Mouse (Mus musculus) layer of hippocampus, postnatal 14 days (tissue): ENCODE data around the gene Spn. TPM values are rescaled to one million over a fixed set of nuclear protein-coding genes. Genes with fewer than 3 reads are reported as not detected.

Experiments used
- DNase-seq, 2 experiments: peaks; one replicate each; pipeline ENCODE4 v3.0.0; 2021 to 2022; ENCODE audit warnings: low spot score in 2 of 2, mixed read lengths in 1 of 2
- total RNA-seq, 2 experiments: library from RNA; stranded (reverse); gene quantifications; 2 replicates each; pipeline ENCODE4 v1.2.3; 2021

Spn gene
- total RNA-seq, 2 experiments from 2014 or later = 0.65 to 0.95 TPM

DNA sequence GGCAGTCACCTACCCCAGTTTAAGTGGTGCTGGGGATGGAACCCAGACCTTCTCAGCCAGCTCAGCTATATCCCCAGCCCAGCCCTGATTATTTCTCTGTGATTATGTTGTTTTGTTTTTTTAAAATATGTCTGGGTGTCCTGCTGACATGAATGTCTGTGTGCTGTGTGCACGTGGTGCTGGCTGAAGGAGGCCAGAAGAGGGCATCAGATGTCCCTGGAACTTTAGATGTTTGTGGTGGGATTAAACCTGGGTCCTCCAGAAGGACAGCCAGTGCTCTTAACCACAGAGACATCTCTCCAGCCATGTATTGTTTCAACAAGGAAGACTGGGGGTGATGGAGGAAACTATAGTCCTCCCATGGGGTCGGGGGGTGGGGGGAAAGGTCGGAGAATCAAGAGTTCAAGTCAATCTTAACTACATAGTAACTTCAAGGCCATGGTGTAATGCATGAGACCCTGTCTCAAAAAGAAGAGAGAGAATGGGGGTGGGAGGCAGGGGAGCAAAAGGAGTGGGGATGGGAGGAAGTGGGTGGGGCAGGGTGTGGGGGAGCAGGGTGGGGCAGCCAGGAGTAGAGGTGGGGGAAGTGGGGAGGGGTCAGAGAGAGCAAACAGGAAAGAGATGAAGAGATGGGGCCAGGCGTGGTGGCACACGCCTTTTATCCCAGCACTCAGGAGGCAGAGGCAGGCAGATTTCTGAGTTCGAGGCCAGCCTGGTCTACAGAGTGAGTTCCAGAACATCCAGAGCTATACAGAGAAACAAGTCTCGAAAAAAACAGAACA lies 3.2 kb upstream of the Spn start:
- DNase-seq = no peak

DNA sequence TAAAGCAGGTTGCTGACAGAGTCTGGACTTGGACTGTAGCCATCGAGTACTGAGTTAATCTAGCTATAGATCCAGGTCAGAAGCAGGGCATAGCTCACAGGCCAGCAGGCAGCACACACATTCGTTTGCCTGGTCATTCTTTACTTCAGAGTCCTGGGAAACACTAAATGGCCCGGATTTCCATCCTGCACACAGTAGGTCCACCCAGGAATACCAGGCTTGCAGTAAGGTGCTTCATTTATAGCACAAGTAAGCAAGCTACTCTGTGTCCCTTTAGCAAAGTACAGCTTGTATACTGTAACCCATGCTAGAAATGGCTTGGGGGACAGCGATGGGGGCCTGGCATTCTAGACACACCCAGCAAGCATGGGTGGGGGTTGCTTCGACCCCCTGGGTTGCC lies 1.9 kb upstream of the Spn start:
- DNase-seq = no peak

DNA sequence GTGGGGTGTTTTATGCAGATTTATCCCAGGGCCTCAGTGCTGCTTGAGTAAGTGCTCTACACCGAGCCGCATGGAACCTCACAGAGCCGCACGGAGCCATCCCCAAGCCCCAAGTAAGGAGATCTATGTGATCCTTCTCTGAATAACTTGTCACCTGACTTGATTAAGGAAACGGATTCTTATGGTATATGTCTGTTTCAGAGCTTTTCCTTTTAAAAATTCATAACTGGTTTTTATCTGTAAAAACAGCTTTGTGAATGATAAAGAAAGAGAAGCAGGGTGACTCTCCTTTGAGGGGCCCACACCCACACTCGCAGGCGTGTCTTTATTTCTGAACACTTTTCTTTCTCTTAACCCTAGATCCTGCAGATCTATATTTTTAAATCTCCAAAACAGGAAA lies 1.5 kb upstream of the Spn start:
- no peak for DNase-seq

DNA sequence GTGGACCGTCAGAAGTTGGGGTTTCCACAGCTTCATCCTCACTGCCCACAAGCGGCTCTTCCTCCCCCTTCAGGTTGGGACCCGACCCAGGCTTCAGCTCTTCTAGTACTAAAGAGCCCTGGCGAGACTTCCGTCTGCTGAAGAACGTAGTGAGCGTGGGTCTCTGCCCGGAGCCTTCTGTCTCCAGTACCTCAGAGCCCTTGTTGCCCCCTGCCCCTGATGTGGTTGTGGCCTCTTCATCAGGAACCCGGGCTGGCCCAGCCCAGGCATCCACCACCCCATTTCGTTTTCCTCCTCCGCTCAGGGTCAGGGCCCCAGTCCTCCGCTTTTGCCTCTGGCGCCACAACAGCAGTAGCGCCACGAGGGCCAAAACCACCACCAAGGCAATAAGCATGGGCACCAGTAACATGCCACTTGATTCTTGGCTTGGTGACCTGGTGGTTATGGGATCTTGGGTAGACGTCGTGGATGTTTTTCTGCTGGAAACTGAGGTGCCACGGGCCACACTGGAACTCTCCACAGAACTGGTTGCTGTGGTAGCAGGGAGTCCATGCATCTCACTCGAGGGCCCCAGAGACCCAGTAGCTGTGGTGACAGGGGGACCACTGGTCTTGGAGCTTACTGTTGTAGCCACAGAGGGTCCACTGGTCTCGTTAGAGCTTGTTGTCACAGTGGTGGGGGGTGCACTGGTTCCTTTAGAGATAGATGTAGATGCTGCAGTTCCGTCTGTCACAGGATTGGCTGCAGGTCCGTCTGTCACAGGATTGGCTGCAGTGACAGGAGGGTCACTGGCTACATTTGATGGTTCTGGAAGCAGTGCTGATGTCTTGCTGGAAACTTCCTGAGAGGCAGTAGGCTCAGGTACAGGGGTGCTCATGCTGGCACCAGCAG lies 1.2 kb downstream of the Spn start:
- no peak for DNase-seq

DNA sequence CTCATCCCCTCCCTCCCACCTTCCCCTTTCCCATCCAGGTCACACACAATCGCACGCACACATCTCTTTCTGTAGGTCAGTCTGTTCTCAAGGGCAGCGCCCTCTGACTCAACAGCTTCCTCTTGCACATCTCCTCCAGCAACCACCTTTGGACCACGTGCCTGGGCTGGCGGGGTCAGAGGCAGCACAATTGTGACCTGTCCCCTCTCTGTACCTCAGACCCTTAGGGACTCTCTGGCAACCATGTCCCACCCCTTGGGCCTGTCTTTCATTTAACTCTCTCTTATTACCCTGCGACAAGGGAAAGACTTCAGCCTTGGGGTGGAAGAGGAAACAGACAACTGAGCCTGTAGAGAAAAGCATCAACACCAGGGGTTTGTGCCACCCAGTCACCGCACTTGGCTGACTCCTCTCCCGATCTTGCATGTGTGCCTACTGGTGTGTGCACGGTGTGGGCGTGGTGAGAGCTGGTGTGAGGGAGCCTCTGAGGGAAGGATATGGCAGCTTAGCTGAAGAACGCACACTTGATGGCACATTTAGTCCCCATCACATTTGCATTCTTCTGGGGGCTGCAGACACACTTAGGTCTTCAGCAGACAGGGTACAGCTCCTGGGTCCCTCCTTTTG lies 2.7 kb downstream of the Spn start:
- no peak for DNase-seq

DNA sequence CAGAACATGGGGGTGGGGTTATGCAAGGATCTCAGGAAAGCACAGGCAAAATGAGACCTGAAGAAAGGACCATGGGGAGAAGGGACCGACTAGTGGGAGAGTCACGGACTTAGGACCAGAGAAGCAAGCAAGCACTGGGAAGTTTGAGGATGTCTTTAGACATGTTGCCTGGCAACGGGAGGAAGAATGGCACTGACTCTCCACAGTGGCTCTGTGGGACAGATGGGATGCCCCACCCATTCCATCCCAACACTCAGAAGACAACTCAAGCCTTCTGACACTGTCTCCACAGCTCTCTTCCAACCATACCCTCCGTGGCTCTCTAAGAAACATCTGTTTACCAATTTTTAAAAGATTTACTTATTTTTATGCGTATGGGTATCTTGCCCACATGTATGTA lies 4.5 kb downstream of the Spn start:
- DNase-seq = no peak

DNA sequence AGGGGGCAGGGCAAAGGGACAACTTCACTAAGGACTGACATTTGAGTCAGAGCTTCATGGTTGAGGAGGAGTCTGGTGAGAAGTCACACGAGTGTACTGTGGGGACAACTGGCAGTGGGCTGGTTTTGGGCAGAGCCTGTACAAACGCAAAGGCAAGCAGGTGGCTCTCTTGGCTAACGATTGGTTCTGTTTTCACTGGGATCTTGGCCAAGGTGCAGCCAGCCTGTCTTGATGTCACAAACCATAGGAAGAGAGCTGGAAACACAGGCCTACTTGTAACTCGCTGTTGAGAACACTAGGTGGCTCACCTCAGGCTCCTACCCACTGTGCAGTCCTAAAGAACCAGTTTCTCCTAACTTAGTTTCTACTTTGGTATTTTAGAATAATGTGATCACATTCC lies 8.0 kb downstream of the Spn start:
- peak; percentile 47 to 76 for DNase-seq

DNA sequence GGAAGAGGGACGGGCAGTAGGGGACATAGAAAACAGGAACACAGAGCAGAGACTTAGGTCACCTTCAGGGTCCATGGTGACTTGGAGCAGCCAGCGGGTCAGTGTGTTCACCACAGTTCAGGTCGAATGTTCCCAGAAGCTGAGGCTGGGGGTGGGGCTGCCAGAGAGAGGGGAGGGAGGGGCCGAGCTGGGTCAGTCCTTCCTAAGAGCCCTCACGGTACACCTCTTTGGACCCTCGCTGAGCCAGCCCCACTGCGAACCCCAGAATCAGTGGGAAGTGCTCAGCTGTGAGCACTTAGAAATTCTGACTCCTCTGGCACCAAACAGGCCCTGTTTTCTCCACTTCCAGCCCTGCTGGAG lies 15.7 kb downstream of the Spn start, which contains the start of gene Qprt:
Gene Qprt (minus strand): TSS at position 316 of the 360 bp plus-strand sequence.
- DNase-seq = no peak

DNA sequence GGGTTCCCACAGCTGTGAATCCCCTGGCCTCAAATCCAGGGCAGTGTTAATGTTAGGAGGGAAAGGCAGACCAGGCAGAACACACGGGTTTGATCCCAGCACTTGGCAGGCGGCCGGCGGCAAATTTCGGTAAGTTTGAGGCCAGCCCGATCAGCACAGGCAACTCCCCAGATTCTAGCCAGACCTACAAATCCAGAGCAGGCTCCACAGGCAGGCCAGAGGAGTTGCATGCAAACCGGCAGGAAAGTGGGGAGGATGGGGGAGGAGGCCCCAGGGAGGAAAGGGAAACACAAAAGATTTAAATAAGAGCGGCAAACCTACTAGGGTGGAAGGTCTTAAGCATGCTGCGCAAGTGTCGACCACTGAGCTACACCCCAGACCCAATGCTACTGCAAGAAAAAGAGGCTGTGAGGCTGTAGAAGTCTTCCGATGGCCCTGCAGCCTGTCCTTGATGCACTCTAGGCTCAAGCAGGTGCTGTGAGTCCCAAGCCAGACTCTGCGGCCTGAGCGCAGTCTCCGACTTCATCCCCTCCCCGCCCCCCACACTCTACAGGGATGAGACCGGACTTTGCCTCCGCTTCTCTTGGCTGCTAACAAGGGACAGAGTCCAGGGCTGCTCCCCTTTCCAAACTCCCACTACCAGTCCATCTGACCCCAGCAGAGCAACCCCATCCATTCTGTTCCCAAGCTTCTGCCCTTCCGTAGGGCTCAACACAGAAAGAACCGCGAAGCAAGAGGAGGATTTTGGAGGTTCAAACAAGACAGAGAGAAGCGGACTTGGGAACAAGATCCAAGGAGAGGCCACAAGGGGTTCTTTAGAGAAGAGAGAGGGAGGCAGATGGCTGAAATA lies 16.3 kb downstream of the Spn start:
- no peak for DNase-seq

DNA sequence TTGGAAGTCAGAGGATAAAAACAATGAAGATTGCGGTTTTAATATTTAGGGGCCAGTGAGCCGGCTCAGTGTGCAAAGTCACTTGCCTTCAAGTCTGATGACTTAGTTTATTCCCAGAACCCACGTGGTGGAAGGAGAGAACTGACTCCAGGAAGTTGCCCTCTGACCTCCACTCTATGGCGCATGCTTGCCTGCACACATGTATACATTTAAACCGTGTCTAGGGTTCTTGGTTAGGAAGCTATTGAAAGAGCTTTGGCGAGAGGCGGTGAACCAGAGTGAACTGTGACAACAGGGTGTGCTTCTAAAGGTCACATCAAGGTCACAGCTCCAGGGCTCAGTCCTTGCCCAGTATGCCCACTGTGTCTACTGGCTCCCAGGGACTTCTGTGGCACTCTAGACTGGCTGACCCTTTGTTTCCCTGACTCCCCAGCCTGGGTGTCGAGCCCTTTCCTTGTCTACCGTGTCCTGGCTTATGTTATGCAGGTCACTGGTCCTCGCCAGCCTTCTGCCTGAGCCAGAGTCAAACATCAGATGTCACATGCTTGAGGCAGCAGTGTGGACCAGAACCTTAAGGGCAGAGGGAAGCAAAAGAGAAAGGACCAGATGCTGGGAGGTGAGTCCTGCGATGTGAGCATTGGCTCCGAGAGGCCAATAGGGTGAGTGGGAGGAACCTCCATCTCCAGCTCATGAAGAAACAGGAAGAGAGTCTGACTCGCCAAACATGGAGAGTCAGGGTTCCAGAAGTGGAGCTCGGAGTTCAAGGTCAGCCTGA lies 18.8 kb downstream of the Spn start:
- DNase-seq = no peak

DNA sequence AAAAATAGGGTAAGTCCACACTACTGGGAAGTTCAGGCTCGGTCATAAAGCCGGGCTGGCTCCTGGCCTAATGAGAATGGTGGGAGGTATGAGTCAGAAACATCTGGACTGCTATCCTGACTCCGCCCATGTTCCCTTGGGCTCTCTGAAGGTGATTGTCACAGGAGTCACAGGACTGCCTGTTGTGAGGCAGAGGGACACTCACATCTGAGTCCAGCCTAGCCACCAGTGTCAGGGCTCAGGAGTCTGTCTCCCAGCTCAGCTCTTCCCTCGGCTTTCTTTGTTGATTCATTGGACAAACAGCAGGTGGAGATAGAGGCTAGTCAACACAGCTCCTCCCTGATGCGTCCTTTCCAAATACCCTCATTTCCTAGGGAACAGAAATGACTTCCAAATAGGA lies 19.7 kb downstream of the Spn start:
- no peak for DNase-seq

DNA sequence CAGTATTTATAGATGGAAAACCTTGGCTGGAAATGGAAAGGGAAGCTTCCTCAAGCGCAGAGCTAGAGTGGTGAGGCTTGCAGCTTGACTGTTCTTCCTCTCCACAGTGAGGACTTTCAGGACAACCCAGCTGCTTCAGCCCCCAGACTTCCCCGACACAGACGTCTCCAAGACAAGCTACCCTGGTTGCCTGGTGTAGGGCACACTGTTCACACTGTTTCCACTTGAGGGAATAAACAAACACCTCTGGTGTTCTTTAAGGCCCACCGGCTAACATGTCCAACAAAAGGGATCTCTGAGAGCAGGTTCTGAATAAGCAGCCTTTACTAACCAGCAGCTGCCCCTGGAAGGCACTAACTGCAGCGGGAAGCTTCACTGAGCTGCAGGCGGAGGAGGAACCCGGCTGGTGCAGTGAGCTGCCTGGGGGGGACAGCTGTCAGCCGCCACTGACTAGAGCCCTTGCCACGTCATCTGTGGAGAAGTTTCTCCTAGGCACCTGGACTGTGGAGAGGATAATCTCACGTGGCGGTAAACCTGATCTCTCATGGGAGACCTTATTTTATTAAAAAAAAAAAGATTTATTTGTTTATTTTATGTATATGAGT lies 21.2 kb downstream of the Spn start:
- peak; percentile 28 to 46 for DNase-seq

DNA sequence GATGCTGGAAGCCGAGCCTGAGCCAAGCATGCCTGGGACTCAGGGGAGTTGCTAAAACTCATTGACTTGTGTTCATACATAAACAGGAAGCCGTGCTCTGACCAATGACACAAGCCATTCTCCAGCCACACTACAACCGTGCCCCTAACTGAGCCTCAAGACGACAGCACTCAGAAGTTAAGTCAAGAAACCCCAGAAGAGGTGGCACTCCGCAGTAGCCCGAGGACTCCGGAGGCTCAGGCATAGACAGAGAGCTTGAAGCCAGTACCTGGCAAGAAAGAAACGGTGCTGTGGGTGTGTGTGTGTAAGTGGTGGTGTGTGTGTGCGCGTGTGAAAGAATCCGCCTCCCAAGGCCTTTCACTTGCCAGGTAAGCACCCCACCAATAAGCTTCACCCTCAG lies 22.7 kb downstream of the Spn start:
- no peak for DNase-seq

DNA sequence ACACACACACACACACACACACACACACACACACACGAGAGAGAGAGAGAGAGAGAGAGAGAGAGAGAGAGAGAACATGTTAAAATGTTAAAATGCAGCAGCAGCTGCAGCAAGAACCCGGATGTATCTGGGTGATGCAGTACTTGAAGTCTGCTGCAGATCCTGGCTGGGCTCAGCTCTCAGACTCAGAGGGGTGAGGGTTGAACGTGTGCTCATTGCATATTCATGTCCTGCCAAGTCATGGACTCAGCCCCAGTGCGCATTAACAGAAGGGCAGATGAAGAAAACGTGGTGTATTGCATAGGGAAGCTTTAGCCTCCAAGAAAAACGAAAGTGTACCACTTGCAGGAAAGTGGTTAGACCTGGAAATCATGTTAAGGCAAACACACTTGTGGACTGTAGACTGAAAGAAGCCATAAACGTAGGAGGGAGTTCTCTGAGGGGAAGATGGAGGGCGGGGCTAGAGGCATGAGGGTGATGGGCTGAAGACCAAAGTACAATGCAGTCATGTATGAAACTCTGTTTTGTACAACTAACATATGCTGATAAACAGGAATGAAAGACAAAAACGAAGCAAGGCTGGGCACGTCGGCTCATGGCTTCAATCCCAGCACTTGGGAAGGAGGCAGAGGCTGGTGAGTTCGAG lies 23.9 kb downstream of the Spn start:
- no peak for DNase-seq

DNA sequence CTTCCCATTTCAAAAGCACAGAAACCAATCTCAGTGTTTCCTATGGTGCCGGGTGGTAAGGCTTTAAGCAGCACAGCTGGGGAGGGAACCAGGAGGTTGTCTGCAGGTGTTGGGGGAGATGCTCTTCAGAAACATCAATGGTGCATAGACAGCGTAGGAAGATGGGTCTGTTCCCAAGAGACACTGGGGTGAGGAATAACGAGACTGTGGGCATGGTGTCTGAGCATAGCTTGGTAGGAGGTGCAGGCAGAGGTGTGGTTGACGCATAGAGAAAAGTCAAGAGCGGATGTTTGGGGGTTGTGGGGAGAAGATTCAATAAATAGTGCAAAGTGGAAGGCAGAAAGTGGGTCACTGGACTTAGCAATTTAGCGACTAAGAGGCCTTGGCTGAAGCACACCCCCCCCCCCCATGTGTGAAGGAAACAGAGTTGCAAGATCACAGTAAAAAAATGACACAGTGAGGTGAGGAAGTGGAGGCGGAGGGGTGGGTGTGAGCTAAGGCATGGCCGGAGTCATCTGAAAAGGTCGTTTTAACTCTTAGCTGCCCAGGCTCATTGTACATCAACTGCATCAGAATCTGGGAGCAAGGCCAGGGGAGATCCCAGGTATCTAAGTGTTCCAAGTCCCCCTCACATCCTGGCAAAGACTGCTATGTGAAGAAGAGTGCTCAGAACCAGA lies 24.6 kb downstream of the Spn start:
- DNase-seq = no peak

DNA sequence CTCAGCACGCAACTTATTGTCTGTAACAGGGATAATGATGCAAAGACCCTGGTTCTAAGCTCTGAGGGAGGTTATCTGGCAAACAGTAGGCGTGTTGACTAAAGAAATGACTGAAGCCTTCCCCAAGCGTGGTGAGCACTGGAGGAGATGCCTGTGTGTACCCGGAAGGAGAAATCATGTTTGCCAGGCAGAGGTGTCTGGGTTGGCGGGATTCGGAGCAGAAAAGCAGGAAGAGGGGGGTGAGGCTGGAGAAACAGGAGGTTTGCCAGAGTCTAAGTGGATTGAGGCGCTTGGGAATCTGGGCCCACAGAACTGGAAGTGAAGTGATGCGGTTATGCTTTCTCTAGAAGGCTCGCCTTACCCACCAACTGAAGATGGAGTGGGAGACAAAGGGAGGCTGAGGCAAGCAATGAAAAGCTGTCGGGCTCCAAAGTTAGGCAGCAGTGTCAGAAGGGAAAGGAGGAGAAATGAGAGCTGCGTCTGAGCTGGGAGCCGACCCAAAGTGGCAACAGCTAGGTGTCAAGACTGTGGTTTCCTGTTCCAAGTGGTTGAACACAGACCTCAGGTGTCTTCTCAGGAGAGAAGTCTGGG lies 25.3 kb downstream of the Spn start:
- DNase-seq = no peak

DNA sequence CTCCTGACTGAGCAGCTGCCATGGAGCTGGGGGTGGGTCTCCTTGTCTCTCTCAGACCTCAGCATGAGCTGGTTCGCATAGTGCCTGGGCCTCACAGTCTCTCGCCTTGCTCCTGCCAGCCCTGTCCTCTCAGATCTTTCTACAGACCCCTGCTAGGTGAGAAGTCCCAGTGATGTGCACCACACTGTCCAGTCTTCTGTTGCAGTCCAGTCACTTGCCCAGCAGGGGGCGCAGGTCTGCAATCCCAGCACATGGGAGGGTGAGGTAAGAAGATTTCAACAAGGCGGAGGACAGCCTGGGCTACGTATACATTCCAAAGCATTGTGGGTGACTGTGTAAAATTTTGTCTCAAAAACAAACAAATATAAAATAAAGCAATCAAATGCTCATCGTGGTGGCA lies 26.2 kb downstream of the Spn start:
- DNase-seq = peak in 1 of 2 experiments; percentile 49

DNA sequence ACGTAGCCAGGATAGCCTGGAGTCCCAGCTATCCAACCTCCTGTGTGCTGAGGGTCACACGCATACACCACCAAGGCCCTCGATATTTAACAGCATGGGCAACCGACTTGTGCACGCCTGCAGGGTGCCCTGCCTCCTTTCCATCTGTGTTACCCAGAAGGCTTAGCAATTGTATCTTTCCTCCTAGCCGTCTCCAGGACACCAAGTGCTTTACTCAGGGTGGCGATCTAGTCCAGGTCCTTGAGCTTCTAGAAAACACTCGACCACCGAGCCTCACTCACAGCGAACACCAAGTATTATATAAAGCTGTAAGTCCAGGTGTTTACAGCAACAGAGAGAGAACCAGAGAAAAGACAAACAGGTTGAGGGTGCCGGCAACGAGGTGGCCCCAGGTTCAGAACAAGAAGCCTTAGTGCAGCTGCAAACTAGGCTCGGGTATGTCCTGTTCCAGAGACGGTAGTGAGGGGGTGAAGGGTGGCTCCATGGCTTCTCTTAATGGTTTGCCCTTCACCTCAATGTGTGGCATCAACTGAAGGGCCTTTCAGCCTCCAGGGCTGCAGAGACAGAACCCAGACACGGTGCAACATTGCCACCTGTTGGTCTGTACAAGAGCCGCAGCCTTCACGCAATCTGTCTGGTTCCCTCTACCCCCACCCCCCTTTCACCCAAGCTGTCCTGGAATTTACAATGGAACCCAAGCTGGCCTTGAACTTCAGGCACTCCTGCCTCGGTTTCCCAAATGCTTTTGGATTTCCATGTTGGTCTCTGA lies 27.2 kb downstream of the Spn start:
- DNase-seq = peak; percentile 74 to 86
